Mouse (Mus musculus): ENCODE results near the gene Aebp1.

Aebp1 gene

DNA sequence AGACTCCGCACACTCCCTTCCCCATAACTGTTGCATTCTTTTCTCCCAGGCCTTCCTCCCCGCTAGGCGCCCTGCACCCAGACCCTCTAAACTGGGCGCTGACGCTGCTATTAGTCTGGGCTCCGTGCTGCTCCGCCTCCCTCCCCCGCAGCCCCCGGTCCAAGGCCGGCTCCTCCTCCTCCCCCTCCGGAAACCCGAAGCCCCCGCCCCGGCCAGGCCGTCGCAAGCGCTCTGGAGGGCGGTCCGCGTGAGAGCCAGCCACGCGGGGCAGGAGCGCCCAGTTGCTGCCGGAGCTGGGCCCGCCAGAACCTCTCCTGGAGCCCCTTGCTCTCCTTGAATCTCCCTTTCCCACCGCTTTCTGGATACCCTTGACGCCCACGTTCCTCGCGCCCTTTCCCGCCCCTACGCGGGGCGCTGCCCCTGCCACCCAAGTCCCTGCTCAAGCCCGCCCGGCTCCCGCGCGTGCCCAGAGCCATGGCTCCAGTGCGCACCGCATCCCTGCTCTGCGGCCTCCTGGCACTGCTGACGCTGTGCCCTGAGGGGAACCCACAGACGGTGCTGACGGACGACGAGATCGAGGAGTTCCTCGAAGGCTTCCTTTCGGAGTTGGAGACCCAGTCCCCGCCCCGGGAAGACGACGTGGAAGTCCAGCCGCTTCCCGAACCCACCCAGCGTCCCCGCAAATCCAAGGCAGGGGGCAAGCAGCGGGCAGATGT lies at the start of gene Aebp1:
Gene Aebp1, plus strand, starts transcription at position 270 of the 716 bp plus-strand sequence.
- DNase-seq (ENCODE audit: low spot score): no peak

DNA sequence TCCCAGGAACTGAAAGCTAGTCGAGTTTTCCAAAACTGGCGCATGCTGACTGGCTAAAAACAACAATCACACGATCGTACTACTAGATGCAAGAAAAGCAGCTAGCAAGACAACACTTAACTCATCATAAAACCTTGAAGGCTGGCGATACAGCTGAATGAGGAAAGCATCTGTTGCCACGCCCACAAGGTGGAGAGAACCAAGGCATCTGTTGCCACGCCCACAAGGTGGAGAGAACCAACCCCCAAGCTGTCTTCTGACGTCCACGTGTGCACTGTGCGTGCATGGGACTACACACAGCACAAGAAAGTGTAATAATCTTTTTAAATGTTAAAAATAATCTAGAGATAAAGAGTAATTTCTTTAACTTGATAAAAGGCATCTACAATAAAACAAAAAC lies 48.4 kb upstream of the Aebp1 start:
- no peak for DNase-seq (ENCODE audit: low spot score)

DNA sequence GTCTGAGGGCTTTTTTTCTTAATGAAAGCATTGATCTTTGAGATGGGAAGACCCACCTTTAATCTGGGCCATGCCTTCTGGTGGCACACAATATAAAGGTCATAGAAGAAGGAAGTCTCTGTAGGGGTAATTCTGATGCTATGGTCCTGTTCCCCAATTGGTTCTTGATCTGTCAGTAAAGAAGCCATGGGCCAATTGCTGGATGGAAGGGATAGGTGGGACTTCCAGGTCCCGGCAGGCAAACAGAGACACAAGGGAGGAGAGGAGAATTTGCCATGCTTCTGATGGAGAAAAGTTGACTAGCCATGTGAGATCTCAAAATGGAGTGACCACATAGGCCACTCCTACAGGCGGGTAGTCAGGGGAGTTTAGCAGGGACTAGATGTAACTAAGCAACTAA lies 42.5 kb upstream of the Aebp1 start:
- no peak for DNase-seq (ENCODE audit: low spot score)

DNA sequence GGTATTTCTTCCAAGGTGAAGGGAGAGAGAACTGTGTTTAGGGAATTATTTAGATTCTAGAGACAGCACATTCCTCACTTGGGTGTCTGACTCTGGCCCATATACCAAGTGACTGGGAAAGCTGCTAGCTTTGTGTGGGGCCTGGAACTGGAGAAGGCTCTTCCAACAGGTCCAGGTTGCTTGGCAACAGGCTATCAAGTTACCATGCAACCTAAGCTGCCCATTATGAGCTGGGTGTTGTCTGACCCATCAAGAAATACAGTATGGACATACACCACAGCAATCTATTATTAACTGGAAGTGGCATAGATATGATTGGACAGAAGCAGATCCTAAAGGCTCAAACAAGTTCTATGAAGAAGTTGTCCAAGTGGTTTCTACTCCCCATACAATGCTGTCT lies 36.3 kb upstream of the Aebp1 start:
- no peak for DNase-seq (ENCODE audit: low spot score)

DNA sequence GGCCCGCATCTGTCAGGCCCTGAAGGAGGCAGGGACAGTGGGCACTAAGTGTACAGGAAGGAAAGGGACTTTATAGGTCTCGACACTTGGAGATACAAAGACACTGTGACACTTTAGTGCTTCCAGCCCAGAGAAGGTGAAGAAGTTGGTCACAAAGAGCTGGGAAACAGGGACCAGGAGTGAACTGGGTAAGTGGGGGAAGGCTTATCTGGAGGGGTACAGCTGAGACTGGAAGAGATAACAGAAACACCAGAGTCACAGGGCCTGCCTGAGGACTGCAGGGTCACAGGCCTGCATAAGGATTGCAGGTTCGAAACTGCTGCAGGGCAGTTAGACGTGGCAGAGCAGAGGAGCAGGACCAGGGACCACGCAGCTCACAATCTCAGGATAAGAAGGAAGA lies 33.8 kb upstream of the Aebp1 start:
- DNase-seq (ENCODE audit: low spot score): no peak

DNA sequence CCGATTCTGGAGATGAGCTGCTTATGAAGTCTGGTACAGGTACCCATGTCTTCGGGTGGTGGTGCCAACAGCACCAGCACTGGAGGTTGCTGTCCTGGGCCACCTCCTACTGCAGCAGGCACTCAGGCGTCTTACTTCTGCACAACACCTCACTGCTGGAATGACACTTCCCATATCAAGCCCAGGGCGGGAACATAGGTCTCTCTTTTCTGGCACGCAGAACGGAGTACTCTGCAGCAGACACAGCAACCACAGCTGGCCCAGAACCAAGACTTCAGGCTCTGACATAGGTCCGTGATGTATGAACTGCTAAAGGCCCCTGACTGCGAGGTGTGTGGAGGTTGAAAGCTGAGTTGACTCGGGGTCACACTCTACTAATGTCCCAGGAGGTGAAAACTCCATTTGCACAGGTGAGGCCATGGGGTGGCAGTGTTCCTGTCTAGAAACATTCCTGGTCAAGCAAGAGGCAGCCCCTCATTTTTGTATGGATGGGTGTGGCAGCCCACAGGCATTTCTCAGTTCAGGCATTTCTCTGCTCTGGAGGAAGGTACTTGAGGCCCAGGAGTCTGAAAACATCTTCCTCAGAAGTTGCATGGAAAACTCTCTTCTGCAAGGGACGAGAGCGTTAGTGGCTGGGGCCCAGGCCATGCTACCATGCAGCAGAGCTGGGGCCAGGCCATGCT lies 33.1 kb upstream of the Aebp1 start:
- no peak for DNase-seq (ENCODE audit: low spot score)

DNA sequence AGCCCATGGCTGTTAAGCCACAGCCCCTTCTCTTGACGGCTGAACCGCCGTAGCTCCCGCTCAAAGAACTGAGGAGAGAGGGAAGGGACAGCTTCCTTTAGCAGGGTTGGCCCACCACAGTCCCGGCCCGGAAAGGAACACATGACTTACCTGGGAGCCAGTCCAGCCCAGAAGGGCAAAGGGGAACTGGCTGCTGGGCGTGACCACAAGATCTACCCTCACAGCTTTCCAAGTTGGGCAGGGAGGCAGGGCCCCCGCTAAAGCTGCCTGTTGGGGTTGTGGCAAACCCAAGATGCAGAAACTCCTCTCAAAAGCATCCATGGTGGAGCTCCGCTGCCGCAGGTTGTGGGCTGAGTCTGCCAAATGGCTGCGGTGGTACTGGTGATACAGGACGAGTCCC lies 32.4 kb upstream of the Aebp1 start:
- no peak for DNase-seq (ENCODE audit: low spot score)

DNA sequence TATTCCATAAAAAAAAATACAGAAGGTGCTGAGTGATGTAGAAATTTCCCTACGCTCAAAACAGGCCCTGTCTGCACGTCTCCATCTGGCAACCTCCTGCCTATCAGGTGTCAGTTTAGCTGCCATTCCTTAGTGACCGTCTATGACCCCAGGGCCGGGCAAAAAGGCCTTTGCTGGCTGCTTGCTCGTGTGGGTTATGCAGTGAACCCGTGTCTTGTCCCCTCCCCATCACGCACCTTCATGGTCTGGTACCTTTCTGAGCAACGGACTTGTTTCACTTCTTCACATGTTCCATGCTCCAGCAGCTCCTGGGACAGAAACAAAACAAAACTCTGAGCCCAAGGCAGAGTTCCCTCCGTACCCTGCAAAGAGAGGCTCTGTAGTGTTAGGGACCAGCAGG lies 27.2 kb upstream of the Aebp1 start:
- DNase-seq (ENCODE audit: low spot score): no peak

DNA sequence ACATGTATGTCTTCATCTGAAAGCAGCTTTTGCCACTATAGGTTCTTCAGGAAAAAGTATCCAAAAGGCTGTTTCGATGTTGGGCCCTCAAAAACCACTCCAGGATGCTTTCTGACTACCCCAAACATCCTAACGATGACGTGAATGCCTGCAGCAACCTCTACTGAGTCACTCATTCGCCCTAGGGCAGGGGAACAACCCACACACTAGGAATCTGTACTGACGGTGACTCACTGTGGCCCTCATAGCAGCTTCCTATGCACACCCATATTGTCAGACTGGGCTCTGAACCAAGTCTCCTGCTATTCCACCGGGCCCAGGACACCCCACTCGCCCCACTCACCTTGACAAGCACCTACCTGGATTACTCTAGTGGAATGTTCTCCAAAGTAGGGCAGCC lies 26.7 kb upstream of the Aebp1 start:
- no peak for DNase-seq (ENCODE audit: low spot score)

DNA sequence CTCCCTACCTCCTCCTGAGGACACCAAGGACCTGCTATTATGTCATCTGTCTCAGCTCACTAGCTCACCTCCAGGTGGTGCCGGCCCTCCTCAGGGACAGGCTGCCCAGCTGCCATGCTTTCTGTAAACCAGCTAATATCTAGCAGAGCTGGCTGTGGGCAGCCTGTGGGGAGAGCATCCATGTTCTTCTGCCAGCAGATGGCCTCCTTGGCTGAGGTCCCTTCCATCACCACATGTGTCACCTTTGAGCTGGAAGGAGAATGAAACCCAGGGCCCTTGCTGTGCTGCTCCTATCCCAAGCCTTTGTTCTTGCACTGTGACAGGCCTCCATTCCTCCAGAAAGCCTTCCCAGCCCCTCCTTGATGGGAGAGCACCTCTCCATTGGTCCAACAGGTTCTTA lies 25.6 kb upstream of the Aebp1 start:
- DNase-seq (ENCODE audit: low spot score): peak; percentile 52

DNA sequence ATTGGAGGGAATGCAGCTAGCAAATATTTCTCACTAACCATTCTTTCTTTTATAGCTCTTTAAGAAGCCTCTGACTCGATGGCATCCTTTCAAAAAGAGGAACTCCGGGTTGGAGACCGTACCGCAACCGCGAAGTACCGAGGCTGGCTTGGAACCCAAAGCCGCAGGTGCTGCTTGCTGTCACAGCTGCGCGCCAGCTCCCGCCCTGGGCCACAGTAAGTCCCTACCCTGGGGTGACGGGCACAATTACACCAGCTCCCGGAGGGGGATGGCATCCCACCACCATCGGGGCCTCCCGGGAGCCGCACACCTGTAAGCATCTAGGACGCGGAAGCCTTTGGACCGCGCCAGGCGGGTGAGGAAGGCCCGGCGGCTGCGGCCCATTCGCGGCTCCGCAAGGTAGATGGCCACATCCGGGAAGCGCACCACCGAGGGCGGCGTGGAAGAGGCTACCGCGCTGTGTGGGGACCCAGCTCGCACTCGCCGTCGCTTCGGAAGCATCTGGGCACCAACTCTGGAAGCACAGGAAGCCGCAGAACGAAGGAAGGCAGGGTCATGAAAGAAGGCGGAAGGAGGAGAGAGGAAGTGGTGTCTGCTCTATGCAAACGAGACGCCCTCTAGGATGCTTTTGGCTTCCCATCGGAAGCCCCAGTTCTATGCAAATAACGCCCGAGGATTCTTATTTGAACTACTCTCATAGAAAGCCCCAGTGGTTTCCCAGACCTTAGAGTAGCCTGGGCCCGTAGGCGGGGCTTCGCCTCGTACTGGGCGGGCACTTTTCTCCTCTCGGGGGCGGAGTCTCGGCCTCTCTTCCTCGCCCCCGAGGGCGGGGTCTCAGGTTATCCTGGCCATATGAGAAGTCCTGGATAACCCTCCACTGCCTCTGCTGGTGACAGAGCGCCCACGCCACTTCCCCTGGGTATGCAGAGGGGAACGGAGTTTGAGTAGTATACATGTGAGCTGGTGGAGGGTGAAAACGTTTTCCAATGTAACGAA lies 24.2 kb upstream of the Aebp1 start, which contains the start of gene Polm:
Gene Polm, minus strand, starts transcription at position 766 of the 996 bp plus-strand sequence.
- DNase-seq (ENCODE audit: low spot score): peak; percentile 93

DNA sequence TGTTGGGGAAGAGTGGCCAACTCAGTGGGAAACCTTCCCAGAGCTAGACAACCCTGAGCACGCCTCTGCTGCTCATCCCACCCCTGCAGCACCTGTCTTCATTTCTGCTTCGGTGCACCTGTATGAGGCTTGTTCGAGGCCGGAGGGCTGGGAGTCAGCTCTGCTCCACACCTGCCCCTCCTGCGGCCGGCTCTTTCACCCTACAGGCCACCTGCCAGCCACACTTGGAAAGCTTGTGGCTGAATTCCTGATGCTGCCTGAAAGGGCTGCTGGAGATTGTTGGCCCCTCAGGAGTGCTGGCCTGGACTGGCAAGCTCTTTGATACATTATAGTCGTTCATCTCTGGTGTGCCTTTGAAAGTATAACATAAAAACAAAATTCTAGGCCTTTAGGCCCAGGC lies 21.4 kb upstream of the Aebp1 start:
- no peak for DNase-seq (ENCODE audit: low spot score)

DNA sequence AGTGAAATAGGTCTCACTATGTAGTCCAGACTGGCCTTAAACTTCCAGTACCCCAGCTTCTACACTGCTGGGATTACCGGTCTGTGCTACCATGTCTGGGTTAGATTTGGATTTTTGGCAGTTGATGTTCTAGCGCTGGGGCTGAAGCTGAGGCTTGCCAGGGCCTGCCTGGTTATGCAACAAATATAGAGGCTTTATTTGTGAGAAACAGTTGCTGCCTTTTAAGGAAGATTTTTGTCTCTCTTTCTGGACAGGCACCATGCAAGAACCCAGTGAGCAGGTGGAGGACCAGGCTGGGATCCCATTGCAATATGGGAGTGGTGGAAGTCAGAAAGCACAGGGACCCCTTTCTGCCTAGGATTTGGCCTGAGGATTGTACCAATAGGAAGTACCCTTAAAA lies 20.0 kb upstream of the Aebp1 start:
- peak; percentile 35 for DNase-seq (ENCODE audit: low spot score)

DNA sequence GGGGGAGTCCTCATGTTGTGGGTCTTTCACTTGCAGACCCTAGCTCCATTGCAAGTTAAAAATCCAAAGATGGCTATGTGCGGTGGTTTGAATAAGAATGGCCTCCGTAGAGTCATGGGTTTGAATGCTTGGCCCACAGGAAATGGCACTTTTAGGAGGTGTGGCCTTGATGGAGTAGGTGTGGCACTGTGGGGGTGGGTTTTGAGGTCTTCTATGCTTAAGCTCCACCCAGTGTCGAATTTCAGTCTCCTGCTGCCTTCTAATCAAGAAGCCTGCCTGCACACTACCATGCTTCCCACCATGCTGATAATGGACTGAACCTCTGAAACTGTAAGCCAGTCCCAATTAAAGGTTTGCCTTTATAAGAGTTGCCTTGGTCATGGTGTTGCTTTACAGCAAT lies 18.6 kb upstream of the Aebp1 start:
- DNase-seq (ENCODE audit: low spot score): no peak

DNA sequence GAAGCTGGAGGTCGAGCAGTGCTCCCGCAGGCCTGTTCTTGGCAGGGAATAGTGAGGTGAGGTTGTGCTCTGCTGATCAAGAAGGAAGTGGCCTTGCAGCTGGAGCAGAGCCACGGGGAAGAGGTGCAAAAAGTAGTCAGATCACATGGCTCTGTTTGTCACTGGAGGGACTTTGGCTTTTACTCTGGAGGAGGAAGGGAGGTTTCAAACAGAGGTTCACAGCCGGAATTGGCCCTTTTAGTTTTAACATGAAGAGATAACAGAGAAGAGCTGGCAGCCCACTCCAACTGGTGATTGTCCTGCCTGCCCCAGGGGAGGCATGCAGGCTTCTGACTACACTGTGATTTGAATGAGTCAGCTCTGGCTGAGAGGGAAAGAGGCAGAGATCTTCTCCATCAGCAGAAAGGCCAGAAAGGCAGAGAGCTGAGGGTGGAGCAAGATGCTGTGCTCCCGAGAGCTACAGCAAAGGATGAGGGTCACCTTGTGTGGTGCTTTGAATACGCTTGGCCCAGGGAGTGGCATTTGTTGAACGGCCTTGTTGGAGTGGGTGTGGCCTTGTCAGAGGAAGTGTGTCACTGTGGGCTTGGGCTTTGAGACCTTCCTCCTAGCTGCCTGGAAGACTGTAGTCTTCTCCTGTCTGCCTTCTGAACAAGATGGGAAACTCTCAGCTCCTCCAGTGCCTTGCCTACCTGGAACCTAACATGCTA lies 15.0 kb upstream of the Aebp1 start:
- DNase-seq (ENCODE audit: low spot score): peak; percentile 21

DNA sequence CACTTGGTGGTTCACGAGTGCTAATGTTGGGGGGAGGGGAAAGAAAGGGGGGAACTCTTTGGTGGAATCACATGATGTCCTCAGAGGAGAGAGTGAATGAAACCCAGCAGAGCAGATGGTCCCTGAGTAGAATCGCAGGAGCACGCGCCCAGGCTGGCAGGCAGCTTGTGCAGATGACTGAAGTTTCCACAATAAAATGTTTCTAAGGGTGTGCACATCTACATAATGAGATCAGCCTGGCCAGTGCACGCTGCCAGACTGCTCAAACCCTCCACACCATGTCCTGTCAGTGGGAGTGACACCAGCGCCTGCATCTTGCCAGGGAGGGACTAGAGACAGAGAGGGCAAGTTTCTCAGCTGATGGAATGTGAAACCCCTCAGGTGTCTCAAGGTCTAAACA lies 13.0 kb upstream of the Aebp1 start:
- no peak for DNase-seq (ENCODE audit: low spot score)

DNA sequence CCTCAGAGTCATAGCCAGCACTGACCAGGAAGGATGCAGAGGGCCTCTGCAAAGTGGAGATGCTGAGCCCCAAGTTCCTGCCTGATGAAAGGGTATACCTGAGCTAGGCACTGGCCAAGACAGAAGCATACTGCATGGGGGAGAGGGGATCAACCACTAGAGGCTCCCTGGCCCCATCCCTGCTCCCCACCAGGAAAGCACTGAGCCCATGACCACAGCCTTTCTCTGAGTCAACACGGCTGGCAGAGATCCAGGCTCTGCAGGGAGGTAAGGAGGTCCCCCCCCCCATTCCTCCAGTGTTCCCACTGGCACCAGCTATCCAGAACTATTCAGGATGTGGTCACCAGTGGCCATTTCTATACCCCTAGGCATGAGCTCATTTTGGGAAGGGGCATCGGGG lies 12.4 kb upstream of the Aebp1 start:
- no peak for DNase-seq (ENCODE audit: low spot score)

DNA sequence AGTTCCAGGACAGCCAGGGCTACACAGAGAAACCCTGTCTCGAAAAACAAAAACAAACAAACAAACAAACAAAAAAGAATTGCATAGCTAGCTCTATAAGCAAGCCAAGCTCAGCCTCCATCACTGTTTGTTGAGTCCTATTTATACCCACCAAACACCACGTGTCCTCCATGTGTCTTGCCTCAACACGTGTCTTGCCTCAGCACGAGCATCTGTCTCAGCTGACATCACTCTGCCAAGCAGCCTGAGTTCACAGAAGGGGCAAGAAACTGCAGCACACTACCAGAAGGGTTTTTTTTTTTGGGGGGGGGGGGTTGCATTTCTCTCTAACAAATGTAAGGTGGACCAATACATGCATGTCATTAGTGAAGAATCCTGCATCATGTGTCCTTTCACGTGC lies 11.3 kb upstream of the Aebp1 start:
- no peak for DNase-seq (ENCODE audit: low spot score)

DNA sequence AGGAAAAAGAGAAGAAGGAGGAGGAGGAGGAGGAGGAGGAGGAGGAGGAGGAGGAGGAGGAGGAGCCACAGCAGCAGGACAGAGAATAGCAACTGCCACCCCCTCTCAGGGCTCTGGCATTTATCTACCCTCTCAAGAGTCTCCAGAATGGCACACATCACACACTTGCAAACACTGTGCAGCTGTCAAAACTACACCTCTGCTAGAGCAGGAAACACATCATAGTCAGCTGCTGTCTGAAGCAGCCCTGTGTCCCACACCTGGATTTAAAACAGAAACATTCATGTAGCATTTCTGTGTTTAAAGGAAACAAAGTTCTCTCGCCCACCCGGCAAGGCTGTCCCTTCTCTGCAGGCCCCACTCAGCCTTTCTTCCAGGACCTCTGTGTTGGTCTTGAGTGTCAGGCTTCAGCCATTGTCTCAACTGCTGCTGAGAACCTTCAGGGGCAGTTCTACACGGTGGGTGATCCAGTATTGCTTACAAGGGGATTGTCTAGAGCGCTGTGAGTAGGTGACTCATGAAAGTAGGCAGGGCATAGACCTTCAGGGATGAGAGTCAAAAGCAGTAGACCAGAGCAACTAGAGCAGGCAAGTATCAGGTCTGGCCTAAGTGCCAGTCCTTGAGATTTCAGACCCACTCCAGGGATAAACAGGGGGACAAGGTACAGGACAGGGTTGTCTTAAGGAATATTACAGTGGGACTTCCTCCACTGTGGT lies 10.6 kb upstream of the Aebp1 start:
- no peak for DNase-seq (ENCODE audit: low spot score)

DNA sequence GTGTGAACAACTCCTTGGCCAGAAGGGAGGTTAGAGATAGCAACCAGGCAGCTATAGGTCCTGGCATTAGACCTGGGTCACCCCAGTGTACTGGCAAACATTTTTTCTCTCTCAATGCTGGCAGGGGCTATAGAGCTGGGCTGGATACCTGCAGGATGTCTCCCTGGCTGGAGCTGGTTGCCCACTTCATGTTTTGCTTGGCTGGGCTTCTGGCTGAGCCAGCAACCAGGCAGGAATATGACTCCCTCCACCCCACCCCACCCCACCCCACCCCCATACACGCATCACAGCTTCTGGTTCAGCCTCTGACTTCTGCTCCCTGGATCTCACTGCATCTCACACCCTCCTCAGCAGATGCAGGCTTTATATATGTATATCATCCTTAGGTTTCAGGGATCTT lies 9.4 kb upstream of the Aebp1 start:
- no peak for DNase-seq (ENCODE audit: low spot score)

DNA sequence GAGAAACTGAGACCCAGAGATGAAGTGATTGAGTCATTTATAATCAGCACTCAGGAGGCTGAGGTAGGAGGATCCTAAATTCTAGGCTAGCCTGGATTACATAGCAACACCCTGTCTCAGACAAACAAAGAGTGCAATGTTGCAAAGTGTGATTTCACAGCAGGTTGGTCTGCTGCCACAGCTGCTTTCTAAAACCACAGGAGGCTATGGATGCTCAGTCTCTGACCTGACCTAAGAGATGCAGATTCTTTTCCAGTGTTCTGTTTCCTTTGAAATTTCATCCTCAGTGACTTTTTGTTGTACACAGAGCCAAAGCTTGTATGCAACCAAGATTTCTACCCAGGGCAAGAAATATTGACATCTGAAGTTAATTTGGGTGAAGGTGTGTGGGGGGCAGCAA lies 6.3 kb upstream of the Aebp1 start:
- no peak for DNase-seq (ENCODE audit: low spot score)
